Mouse (Mus musculus) kidney, postnatal 4 days (tissue): ENCODE results near the gene Med18.

ENCODE experiments used
- DNase-seq, 2 experiments: peaks; one replicate each; pipeline ENCODE4 v3.0.0; 2021; ENCODE audit warnings: mixed read lengths in 2 of 2

Gene Med18

GRCm38 (mm10) chr4:132463430-132464254, at the start of gene Med18:
TSS of gene Med18 (minus strand) at chr4:132463921.
- DNase-seq: peak; percentile 94 to 96

- DNase-seq: no peak
These were observed 48.4 kb upstream of the Med18 start for GRCm38 (mm10) chr4:132512080-132512479.

- peak; percentile 97 to 99 for DNase-seq
These were observed 46.7 kb upstream of the Med18 start, which contains the start of gene Sesn2 for GRCm38 (mm10) chr4:132510352-132510798. TSS of gene Sesn2 (minus strand) at chr4:132510501.

GRCm38 (mm10) chr4:132509621-132510296, 46.0 kb upstream of the Med18 start:
- DNase-seq: peak; percentile 90 to 94

GRCm38 (mm10) chr4:132507210-132507609, 43.5 kb upstream of the Med18 start:
- no peak for DNase-seq

GRCm38 (mm10) chr4:132506250-132506649, 42.5 kb upstream of the Med18 start:
- DNase-seq: no peak

DNA sequence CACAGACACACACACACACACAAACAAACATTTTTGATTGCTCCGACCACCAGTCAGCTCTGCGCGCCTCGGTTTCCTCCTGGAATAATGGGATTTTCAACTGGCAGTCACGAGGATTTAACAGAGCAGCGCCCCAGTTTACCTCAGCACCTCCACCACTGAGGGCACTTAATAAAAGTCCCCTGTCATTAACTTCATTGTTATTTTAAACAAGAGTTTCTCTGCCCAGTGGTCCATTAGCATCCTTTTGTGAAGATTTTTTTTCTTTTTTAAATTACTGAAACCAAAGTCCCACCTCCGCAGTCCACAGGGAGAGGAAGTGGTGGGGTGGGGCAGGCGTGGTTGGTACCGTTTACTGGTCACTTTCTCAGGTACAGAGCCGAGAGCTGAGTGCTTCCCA, 42.1 kb upstream of the Med18 start:
- DNase-seq: no peak

GRCm38 (mm10) chr4:132505034-132505738, 41.5 kb upstream of the Med18 start:
- no peak for DNase-seq

- no peak for DNase-seq
These were observed 39.6 kb upstream of the Med18 start for GRCm38 (mm10) chr4:132503344-132503743.

DNA sequence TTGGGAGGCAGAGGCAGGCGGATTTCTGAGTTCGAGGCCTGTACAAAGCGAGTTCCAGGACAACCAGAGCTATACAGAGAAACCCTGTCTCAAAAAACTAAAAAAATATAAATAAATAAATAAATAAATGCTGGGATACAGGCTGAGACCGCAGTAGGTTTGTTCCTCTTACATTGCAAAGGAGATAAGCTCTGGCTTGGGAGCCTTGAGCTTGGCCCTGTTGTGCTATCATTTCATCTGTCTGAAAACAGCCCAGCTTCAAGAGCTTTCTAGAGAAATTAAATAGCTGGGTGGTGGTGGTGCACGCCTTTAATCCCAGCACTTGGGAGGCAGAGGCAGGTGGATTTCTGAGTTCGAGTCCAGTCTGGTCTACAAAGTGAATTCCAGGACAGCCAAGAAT, 37.9 kb upstream of the Med18 start:
- no peak for DNase-seq

DNA sequence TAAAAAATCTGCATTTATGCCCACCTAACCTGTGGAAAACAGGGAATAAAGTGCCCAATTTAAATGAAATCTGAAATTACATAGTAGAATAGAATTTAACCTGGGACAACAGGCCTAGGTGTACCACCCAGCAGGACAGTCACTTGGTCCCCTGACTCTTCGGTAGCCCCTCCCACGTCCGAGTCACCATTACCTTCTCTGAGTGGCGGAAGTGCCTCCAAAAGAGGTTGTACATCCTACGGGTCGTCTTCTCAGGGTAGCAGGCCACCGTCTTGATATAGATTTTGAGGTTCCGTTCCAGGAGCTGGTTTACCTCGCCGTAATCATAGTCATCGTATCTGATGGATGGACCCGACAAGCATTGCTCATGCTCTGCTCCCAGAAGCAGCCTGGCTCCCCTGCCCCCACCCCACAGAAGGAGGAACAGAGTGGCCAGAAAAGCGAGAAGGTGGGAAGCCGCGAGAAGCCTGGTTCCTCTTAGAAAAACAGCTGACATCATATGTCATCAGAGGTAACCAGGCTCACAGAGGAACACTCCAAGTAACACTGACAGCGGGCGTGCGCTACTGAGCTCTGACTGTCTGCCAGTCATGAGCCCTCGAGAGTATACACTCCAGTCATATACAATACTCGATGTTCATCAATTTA, 30.7 kb upstream of the Med18 start:
- peak in 1 of 2 experiments; percentile 15 for DNase-seq

- DNase-seq: peak; percentile 64 to 77
These were observed 28.7 kb upstream of the Med18 start for GRCm38 (mm10) chr4:132492178-132493060.

- DNase-seq: peak; percentile 60 to 65
These were observed 28.0 kb upstream of the Med18 start for GRCm38 (mm10) chr4:132491748-132492147.

GRCm38 (mm10) chr4:132491057-132491456, 27.3 kb upstream of the Med18 start:
- no peak for DNase-seq

GRCm38 (mm10) chr4:132490273-132491010, 26.7 kb upstream of the Med18 start:
- DNase-seq: no peak

DNA sequence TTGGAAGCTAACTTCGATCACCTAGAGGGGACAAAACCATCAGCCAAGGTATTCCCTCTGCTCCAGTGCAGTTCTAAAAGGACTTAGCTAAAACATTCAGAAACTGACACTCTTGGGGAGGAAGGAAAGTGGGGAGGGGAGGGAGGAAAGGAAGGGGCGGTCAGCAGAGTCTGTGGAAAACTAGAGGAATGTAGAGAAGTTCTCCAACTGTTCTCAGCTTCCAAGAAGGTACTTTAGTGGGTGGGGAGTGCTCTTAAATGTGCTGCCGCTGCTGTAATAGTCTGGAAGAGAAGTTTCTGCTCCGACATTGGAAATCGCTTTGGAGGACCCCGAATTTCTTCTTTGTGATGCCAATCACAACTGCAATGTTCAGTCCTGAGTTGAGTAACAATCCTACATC, 25.3 kb upstream of the Med18 start:
- no peak for DNase-seq

GRCm38 (mm10) chr4:132488521-132488920, 24.8 kb upstream of the Med18 start:
- DNase-seq: no peak

- peak in 1 of 2 experiments; percentile 31 for DNase-seq
These were observed 21.1 kb upstream of the Med18 start for GRCm38 (mm10) chr4:132484820-132485219.

GRCm38 (mm10) chr4:132484231-132484630, 20.5 kb upstream of the Med18 start:
- DNase-seq: no peak

- peak; percentile 71 to 83 for DNase-seq
These were observed 19.4 kb upstream of the Med18 start for GRCm38 (mm10) chr4:132482956-132483608.
